Mouse (Mus musculus) bone marrow, adult 2 months (tissue): ENCODE measurements around the gene Fzr1. TPM values are rescaled to one million over a fixed set of nuclear protein-coding genes. Genes with fewer than 3 reads are reported as not detected.
A peak's percentile ranks its signal among the peaks of the same experiment; 100 is the strongest.

Experiments
- H3K27ac ChIP-seq: fragments of 200-500 bp; 2 replicates; pipeline ENCODE4 v1.5.1; 2012; ENCODE audit warnings: low read depth, mild to moderate bottlenecking, control low read depth, inconsistent platforms, low read length; ENCODE audit not compliant: control insufficient read depth, poor library complexity, insufficient read depth
- H3K4me1 ChIP-seq: fragments of 200-500 bp; 2 replicates; pipeline ENCODE4 v1.6.1; 2011; ENCODE audit warnings: low read length; ENCODE audit not compliant: control insufficient read depth, insufficient read depth
- H3K4me3 ChIP-seq: fragments of 200-500 bp; replicated peaks from 2 replicates; pipeline ENCODE3; 2011; ENCODE audit warnings: mild to moderate bottlenecking, low read depth, low read length, control low read depth; ENCODE audit not compliant: control insufficient read depth
- CTCF ChIP-seq: fragments of 200-500 bp; IDR thresholded peaks from 2 replicates; pipeline ENCODE4 v1.5.1; 2011; ENCODE audit warnings: low read length, control low read depth; ENCODE audit not compliant: control insufficient read depth, insufficient read depth
- POLR2A ChIP-seq: fragments of 200-500 bp; IDR thresholded peaks from 2 replicates; pipeline ENCODE4 v1.6.1; 2011; ENCODE audit warnings: low read depth, mild to moderate bottlenecking, control low read depth, low read length, borderline replicate concordance; ENCODE audit not compliant: control insufficient read depth
- WGBS: fragments of 180-500 bp; shearing (Covaris S2); methylation state at CpG from one replicate; pipeline ENCODE4 v1.1.7; 2018; 5-methylcytosine and 5-hydroxymethylcytosine counted together
- polyA plus RNA-seq: library from polyadenylated mRNA; stranded (reverse); fragments of >200 nt; gene quantifications from 2 replicates; pipeline ENCODE4 v1.2.4, GENCODE M21; 2011; ENCODE audit warnings: low replicate concordance; ENCODE audit not compliant: missing spikeins, insufficient read depth, insufficient read length

Gene Fzr1
- polyA plus RNA-seq, 1 experiment = 131 TPM

DNA sequence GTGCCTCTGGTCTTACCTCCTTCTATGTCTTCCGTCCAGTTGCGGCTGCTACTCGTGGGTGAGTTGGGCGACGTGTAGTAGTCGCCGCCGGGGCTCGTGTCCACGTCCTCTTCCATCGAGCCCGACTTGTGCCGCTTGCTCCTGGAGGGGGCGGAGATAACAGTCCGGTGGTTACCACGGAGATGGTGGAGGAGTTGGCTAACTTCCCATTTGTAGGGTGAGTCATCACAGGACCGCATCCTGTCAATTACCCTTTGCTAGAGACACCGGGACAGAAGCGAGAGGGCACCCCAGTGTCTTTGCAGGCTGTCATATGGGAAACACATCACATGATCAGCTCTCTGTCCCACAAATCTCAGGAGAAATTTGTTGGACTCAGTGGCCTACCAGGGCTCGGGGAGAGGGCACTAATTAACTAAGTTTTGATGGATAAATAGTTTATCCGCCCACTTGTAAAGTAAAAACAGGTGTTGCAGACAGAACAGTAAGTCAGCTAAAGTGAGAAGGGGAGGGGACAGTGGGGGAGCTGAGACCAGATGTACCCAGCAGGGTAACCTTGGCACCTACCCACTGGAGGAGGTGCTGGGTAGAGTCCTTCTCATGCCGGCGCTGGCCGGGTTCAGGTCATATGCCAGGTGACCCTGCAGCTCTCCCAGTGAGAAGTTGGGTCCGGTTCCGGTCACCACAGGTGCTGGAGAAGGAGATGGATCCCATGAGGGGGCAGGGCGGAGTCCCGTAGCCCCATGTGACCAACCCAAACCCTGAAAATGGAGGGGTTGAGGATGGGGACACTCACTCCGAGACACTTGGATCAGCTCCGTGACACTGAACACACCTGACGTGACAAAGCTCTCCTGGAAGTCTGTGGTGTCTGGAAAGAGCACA, 29.5 kb upstream of the Fzr1 start:
- Histone ChIP-seq H3K27ac (peak overlapping the region; percentile 75), H3K4me1 (peaks cover 21% of the 10 kb centered on the region), H3K4me3 (peak overlapping the region; percentile 83)
- WGBS = 28% methylated on average over 31 of the region's 31 CpGs
- no peak for TF ChIP-seq POLR2A
- TF ChIP-seq CTCF = no peak

DNA sequence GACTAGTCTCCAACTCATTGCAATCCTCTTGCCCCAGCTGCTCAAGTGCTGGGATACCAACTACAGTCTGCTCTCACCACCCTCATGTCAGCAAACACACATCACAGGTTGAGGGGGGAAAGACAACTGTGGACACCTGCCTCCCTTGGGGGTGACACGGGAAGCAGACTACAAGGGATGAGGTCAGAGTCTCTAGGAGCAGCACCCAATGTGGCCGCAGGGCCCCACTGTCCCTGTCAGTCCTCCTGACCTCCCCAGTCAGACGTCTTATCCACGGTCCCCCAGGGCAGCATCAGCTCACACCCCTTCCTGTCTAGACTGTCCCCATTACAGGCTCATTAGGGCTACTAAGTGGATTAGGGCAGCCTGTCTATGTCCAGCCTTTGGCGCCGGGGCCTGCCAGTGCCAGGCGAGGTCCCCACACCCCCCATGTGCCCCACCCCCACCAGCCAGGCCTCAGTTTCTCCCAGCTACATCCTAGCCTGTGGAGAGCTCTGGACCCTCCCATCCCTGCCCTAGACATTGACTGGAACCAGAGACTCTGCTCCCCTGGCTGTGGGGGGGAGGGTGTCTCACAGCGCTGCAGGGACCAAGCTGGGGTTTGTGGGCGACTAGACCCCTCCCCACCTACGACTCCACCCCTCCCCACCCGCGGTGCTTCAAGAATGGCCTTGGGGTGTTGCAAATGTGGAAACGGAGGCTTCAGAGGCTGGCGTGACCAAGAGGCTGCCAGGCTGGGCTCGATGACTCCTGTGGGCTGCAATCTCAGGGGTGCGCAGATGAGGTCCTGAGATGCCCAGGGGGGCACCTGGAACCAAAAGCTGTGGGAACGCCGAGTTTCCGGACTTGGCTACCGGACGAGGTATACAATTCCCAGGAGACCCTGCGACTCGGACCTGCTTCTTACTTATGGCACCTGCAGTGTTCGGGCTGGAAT, 28.5 kb upstream of the Fzr1 start:
- peak overlapping the region; percentile 38 for H3K27ac ChIP-seq
- H3K4me1 ChIP-seq = peaks cover 21% of the 10 kb centered on the region
- WGBS = 55% methylated on average over 24 of the region's 24 CpGs
- H3K4me3 ChIP-seq = peak overlapping the region; percentile 83
- TF ChIP-seq CTCF (no peak), POLR2A (peak; percentile 12; the same call in 1 of the 2 replicates)

GRCm38 (mm10) chr10:81405588-81406201, 27.4 kb upstream of the Fzr1 start:
- H3K27ac ChIP-seq = peak overlapping the region; percentile 26; the same call in 1 of the 2 replicates
- peak overlapping the region; percentile 2 for H3K4me3 ChIP-seq
- peaks cover 17% of the 10 kb centered on the region for H3K4me1 ChIP-seq
- no peak for TF ChIP-seq POLR2A
- peak; percentile 68 for TF ChIP-seq CTCF
- 57% methylated on average over 13 of the region's 13 CpGs for WGBS

DNA sequence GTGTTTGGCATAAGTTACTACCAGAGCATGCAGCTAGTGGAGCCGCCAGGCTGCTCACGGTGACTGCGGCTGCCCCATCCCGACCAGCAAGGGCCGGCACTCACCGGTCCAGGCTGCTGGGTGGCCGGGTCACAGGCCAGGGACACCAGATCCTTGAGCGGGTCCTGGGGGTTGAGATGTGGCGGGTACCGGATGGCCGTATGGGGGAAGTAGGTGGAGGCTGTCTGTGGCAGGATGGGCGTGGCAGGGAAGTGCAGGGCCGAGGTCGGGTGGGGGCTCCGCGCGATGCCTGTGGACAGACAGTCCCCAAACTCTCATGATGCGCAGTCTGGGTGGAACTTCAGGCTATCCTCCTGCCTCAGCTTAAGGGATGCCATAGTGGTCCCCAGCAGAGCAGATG, 26.4 kb upstream of the Fzr1 start:
- WGBS = 32% methylated on average over 18 of the region's 18 CpGs
- H3K27ac ChIP-seq = peak overlapping the region; percentile 72
- H3K4me1 ChIP-seq = peaks cover 11% of the 10 kb centered on the region
- H3K4me3 ChIP-seq = peak overlapping the region; percentile 46
- TF ChIP-seq CTCF (no peak), POLR2A (no peak)

DNA sequence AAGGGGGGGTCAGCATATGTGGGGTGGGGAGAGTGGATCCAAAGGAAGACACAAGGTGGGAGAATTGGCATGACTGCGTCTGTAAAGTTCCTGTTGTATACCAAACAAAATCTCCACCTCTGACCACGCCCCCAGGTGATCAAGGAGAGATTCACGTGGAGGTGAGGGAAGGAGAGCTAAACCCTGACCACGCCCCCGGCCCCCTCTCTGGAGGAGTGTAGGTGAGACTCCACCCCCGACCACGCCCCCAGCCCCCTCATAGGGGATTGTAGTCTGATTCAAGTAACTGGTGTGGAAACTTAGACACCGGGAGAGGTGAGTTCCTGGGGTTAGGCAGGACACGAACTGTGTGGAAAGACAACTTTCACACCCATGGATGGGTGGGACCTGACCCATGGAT, 25.8 kb upstream of the Fzr1 start:
- H3K4me1 ChIP-seq = peaks cover 11% of the 10 kb centered on the region
- no peak for TF ChIP-seq POLR2A
- peak overlapping the region; percentile 46 for H3K4me3 ChIP-seq
- WGBS = 64% methylated on average over 9 of the region's 9 CpGs
- 0 out of 2 replicates have a peak overlapping the region, but pooled peaks have one; percentile 72 for H3K27ac ChIP-seq

DNA sequence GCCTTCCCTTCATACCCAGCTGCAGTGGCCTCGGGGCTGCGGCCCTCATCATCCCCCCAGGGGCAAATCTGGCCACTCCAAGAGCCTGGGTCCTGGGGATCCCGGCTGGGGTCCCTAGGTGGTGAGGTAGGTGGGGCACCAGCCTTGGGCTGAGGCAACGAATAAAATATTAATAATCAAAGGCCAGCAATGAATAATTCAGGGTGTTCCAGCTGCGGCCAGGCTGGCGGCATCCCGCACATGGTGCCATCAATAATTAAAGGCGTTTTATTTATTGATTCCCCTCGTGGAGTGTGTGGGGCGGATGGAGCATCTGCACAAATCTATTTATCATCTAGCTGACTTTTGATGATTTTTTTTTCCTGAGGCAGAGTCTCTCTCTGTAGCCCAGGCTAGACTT, 25.2 kb upstream of the Fzr1 start:
- TF ChIP-seq POLR2A (no peak), CTCF (no peak)
- H3K4me1 ChIP-seq = peaks cover 10% of the 10 kb centered on the region
- H3K27ac ChIP-seq = no peak overlapping the region
- WGBS = 91% methylated on average over 10 of the region's 10 CpGs
- no peak overlapping the region for H3K4me3 ChIP-seq

- TF ChIP-seq CTCF (no peak), POLR2A (no peak)
- 77% methylated on average over 7 of the region's 7 CpGs for WGBS
- Histone ChIP-seq H3K27ac (no peak overlapping the region), H3K4me3 (no peak overlapping the region), H3K4me1 (peaks cover 4% of the 10 kb centered on the region; the same call in 1 of the 2 replicates)
Observed at GRCm38 (mm10) chr10:81402227-81402765, 24.0 kb upstream of the Fzr1 start.
